Mouse (Mus musculus): ENCODE results near the gene Gm49339. TPM values are rescaled to one million over a fixed set of nuclear protein-coding genes. Genes with fewer than 3 reads are reported as not detected.
"Not testable (repeated sequence)": the region's sequence is repeated elsewhere in the genome, so short reads cannot be mapped to it uniquely, and the experiment has no call there.

Gm49339 gene
- 2.7 to 11.9 TPM (median 5.7 TPM) in 3 replicates for total RNA-seq (2017)

DNA sequence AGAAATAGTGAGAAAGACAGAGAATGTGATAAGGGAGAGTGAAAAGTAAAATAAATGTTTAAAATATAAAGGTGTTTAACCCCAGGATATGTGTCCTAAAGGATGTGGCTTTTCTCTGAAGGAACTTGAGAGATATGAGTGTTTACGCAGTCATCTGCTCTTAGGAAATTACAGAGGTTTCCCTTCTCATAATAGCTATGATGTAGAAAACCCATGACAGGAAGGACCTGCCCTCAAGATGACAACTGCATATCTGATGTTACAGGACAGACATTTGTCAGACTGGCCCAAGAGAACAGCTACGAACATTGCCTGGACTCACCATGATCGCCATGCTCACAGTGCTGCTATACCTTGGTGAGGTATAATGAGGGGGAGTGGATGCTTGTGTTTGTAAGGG lies at the start of gene Gm49339, which contains the start of gene Lilr4b:
TSS of gene Gm49339 (plus strand) at position 216 of the 400 bp plus-strand sequence.
TSS of gene Lilr4b (plus strand) at position 236 of the 400 bp plus-strand sequence.
- ATAC-seq (replicated peaks; ENCODE audit: insufficient number of reproducible peaks, low FRiP score, low TSS enrichment, poor library complexity, severe bottlenecking), result peak; percentile 93

DNA sequence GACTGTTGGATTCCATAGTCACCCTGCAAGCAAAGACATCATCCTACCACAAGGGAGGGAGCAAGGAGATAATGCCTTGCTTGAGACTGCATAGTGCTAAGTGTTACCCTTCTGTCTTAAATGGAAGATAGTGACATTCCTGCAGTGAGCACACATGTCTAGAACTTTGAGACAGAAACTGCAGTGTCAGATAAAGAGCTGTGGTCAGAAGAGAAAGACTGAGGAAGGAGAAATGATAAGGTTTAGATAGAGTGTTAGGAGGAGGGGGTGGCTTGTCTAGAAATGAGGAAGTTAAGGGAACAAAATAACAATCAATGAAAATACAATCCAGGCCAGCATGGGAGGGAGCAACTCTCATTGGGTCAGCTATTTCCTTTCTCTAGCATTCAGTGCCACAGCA lies 47.5 kb upstream of the Gm49339 start:
- ATAC-seq (replicated peaks; ENCODE audit: insufficient number of reproducible peaks, low FRiP score, low TSS enrichment, poor library complexity, severe bottlenecking), result no peak; the same call in 1 of the 2 replicates

DNA sequence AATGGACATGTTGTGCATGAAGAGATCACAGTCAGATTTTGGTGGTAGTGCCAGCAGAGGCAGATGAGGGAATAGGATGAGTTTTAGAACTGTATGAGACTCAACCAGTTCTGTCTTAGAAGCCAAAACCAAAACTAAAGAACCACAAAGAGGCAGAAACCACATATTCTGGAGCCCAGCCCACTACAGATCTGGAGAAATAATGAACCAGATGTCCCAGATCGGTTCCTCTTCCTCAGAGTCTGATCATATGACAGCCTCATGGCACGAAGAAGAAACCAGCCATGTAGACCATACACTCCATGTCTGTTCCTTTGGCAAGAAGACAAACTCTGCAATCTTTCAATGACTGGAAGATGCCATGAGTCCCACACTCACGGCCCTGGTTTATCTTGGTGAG lies 44.7 kb upstream of the Gm49339 start:
- peak; percentile 73; the same call in 1 of the 2 replicates for ATAC-seq (replicated peaks; ENCODE audit: insufficient number of reproducible peaks, low FRiP score, low TSS enrichment, poor library complexity, severe bottlenecking)

DNA sequence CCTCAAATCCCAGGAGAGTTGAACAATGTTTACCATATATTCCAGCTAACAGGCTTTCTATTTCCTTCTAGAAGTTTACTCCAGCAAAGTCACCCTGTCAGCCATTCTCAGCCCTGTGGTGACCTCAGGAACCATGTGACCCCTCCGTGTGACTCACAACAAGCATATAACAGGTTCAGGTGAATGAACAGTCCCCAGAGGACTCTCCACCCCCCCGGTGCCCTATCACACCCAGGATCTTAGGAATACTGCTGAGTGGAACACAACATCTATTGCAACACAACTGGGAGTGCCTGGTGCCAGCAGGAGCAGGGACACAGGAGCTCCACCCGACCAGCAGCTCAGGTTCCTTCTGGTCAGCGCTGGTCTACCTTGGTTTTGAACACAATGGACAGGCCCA lies 28.8 kb upstream of the Gm49339 start:
- no peak for ATAC-seq (replicated peaks; ENCODE audit: insufficient number of reproducible peaks, low FRiP score, low TSS enrichment, poor library complexity, severe bottlenecking)

DNA sequence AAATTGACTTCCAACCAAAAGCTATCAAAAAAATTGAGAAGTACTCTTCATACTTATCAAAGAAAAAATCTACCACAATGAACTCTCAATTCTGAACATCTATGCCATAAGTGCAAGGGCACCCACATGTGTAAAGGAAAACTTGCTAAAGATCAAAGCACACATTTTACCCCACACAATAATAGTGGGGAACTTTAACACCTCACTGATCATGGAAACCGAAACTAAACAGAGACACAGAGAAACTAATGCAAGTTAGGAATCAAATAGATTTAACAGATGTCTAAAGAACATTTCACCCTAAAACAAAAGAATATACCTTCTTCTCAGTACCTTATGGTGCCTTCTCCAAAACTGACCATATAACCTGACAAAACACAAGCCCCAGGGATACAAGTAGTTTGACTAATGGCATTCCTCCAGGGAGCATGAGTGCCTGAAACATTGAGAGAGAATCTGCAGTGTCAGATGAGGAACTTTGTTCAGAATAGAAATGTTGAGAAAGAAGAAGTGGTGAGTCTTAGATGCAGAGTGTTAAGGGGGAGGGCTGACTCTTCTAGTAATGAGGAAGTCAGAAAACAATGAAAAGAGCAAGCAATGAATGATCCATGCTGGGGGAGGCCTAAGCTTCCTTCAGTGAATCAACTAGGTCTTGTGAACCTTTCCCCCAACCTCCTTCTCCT lies 26.7 kb upstream of the Gm49339 start:
- ATAC-seq (replicated peaks; ENCODE audit: insufficient number of reproducible peaks, low FRiP score, low TSS enrichment, poor library complexity, severe bottlenecking), result peak; percentile 71

DNA sequence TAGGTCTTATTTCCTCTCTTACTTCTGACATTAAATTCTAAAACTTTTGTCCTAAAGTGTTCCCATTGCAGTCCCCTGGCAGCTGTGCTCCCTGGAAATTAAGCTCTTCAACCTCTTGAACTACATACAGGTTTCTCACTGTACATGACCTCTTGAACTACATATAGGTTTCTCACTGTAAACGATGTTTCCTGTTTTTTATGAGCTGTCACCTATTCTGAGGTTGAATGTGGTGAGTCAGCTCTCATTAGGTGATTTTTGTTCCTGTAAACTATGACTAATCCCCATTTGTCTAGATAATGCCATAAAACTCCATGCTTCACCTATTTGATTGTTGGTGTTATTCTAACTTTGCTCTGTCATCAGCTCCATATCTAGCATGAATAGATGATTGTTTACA lies 26.0 kb upstream of the Gm49339 start:
- peak; percentile 37 for ATAC-seq (replicated peaks; ENCODE audit: insufficient number of reproducible peaks, low FRiP score, low TSS enrichment, poor library complexity, severe bottlenecking)

DNA sequence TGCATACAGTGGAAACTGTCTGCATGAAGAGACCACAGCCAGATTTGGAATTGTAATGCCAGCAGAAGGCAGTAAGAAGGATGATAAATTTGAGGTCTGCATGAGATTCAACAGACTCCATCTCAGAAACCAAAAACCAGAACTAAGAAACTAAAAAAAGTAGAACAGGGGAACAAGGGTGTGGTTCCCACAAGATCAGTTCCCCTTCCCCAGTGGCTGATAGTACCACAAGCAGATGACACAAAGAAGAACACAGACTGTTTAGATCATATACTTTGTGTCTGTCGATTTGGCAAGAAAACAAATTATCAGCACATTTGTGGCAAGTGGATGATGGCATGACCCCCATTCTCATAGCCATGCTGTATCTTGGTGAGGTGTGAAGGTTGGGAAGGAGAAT lies 24.6 kb upstream of the Gm49339 start:
- peak; percentile 63 for ATAC-seq (replicated peaks; ENCODE audit: insufficient number of reproducible peaks, low FRiP score, low TSS enrichment, poor library complexity, severe bottlenecking)

DNA sequence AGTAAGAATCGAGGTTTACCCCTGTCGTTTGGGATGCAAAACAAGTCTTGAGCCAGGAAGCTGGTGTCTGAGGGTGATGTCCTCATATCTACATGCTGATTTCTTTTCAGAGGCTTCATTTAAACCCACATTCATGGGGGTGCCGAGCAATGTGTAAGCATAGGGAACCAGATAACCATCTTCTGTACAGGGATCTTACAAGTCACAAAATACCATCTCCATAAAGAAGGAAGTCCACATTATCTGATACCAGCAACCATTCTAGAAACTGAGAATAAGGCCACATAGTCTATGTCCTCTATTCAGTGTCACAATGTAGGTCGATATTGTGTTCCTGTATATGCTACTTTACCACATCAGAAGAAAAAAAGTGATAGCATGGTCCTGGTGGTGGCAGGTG lies 24.0 kb upstream of the Gm49339 start:
- ATAC-seq (replicated peaks; ENCODE audit: insufficient number of reproducible peaks, low FRiP score, low TSS enrichment, poor library complexity, severe bottlenecking), result 0 out of 2 replicates have a peak, but pooled peaks have one; percentile 14

DNA sequence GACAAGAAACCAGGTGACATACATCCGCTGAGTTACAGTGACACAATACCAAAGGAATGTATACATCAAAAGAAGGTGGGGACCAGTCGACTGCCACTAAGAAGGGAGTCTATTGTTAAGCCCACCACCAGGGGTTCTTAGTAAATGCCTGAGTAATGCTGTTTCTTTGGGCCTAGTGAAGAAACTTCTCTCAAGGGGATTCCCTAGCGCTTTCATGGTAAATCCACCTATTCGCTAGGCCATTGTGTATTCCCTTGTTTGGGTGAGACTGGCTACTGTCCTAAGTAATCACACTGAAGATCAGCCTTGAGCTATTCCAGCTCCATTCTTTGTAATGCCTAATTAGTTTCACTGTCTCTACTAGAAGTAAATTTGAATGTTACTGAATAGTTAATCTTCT lies 16.6 kb upstream of the Gm49339 start:
- ATAC-seq (replicated peaks; ENCODE audit: insufficient number of reproducible peaks, low FRiP score, low TSS enrichment, poor library complexity, severe bottlenecking), result not testable (repeated sequence)

DNA sequence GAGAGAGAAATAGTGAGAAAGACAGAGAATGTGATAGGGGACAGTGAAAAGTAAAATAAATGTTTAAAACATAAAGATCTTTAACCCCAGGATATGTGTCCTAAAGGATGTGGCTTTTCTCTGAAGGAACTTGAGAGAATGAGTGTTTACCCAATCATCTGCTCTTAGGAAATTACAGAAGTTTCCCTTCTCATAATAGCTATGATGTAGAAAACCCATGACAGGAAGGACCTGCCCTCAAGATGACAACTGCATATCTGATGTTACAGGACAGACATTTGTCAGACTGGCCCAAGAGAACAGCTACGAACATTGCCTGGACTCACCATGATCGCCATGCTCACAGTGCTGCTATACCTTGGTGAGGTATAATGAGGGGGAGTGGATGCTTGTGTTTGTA lies 10.3 kb downstream of the Gm49339 start, which contains the start of gene Lilrb4a:
TSS of gene Lilrb4a (plus strand) at position 266 of the 400 bp plus-strand sequence.
- ATAC-seq (replicated peaks; ENCODE audit: insufficient number of reproducible peaks, low FRiP score, low TSS enrichment, poor library complexity, severe bottlenecking), result peak; percentile 86

DNA sequence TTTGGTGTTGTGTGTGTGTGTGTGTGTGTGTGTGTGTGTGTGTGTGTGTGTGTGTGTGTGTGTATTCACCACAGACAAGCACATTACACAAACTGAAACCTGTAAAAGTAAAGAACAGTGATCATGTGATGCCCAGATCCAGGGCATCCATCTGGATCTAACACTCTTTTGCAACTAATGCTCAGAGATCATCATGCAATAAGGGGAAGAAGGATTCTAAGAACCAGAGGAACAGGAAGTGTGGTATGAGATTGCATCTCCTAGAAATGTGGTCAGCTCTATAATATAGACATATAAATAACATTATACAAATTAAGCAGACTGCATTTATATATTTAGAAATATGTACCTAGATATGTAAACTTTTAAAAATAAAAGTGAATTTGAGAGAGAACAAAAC lies 39.6 kb downstream of the Gm49339 start:
- ATAC-seq (replicated peaks; ENCODE audit: insufficient number of reproducible peaks, low FRiP score, low TSS enrichment, poor library complexity, severe bottlenecking), result peak; percentile 79

DNA sequence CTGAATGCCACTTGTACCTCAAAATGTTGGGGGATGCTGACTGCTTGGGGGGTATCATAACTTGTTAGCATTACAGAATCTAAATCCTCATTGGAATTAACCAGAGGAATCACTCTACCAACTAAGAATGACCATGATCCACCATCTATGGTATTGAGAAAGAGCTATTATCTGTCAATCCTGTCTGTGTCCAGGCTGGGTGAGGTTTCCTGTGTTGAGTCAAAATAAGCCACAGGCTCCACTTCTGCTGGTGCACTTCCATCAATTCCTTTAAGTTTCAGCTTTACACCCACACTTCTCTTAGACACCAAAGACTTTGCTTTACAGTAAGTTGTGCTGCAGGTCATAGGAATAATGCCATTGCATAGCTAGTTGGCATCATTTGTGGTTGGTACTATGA lies 41.0 kb downstream of the Gm49339 start:
- ATAC-seq (replicated peaks; ENCODE audit: insufficient number of reproducible peaks, low FRiP score, low TSS enrichment, poor library complexity, severe bottlenecking), result 0 out of 2 replicates have a peak, but pooled peaks have one; percentile 38

DNA sequence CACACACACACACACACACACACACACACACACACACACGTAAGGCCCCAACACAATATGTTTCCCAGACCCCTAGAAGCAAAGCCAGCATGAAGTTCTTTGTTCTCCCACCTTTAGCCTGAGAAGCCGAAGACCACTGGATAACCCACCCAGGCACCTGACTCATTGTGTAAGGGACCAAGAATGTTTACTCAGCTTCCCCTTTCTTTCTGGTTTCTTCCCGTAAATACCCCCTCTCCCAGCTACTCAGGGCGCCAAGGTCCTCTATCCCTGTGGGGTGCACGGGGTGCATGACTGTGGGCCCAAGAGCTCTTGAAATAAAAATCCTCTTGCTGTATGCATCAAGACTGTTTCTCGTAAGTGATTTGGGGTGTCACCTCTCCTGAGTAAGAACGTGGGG lies 45.7 kb downstream of the Gm49339 start:
- ATAC-seq (replicated peaks; ENCODE audit: insufficient number of reproducible peaks, low FRiP score, low TSS enrichment, poor library complexity, severe bottlenecking), result no peak

DNA sequence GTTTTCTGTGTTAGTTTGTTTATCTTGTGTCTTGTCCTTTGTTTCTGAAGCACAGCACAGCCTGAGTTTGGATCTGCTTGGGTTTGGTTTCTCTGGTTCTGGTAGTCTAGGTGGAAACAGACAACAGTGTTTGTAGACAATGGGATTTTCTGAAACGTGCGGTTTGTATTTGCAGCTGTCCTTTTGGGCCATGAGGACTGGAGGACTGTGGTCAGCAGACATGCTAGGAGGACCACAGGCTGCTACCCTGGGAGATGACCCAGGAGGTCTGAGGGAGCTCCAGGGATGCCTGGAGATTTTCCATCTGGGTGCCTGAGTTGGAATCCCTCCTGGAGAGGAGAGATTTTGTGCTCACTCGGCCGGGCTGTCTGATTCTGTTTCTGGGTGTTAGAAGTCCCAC lies 46.2 kb downstream of the Gm49339 start:
- ATAC-seq (replicated peaks; ENCODE audit: insufficient number of reproducible peaks, low FRiP score, low TSS enrichment, poor library complexity, severe bottlenecking), result no peak

DNA sequence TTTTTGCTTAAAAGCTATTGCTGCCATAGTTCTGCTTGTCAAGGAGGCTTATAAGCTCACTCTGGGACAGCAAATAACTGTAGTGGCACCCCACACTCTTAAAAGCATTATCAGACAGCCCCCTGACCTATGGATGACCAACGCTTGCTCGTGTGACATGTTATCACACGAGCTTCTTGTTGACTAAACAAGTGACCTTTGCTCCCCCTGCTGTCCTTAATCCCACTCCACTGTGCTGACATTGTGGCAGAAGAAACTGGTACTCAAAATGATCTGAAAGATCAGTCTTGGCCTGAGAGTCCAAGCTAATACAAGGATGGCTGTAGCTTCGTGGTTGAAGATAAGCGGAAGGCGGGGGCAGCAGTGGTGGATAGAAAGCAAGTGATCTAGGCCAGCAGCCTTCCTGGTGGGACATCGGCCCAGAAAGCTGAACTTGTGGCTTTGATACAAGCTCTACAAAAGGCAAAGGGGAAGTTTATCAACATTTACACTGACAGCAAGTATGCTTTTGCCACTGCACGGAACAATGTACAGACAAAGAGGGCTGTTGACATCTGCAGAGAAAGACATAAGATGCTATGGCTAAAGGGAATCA lies 48.5 kb downstream of the Gm49339 start:
- ATAC-seq (replicated peaks; ENCODE audit: insufficient number of reproducible peaks, low FRiP score, low TSS enrichment, poor library complexity, severe bottlenecking), result peak; percentile 51

DNA sequence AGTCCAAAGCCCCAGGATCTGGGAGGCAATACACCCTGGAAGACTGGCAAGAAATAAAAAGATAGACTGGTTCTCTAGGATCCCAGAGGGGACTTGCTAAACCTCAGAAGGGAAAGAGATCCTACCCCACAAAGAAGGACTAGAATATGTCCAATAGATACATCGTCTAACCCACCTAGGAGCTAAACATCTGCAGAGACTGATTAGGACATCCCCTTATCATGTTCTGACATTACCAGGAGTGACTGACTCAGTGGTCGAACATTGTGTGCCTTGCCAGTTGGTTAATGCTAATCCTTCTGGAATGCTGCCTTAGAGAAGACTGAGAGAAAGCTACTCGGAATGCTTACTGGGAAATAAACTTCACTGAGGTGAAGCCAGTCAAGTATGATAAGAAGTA lies 49.1 kb downstream of the Gm49339 start:
- no peak for ATAC-seq (replicated peaks; ENCODE audit: insufficient number of reproducible peaks, low FRiP score, low TSS enrichment, poor library complexity, severe bottlenecking)

DNA sequence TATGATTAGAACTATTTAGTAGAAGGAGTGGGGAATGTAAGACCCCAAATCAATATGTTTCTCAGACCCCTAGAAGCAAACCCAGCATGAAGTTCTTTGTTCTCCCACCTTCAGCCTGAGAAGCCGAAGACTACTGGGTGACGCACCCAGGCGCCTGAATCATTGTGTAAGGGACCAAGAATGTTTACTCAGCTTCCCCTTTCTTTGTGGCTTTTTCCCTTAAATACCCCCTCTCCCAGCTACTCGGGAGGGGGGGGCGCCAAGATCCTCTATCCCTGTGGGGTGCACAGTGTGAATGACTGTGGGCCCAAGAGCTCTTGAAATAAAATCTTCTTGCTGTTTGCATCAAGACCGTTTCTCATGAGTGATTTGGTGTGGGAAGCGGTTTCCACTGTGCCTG lies 50.4 kb downstream of the Gm49339 start:
- ATAC-seq (replicated peaks; ENCODE audit: insufficient number of reproducible peaks, low FRiP score, low TSS enrichment, poor library complexity, severe bottlenecking), result peak; percentile 80

All from monocyte, adult 5-6 weeks (primary cell).